Mouse (Mus musculus) small intestine, adult 2 months (tissue): ENCODE data around the gene Trem1.

Experiments used
- CTCF ChIP-seq: fragments of 200-500 bp; IDR thresholded peaks from 2 replicates; pipeline ENCODE4 v1.5.1; 2012; ENCODE audit warnings: low read depth, mild to moderate bottlenecking, control low read depth, inconsistent platforms, low read length, moderate library complexity, mixed read lengths; ENCODE audit not compliant: insufficient replicate concordance, insufficient read length; ENCODE audit errors: extremely low read depth
- POLR2A ChIP-seq: fragments of 200-500 bp; IDR thresholded peaks from 2 replicates; pipeline ENCODE4 v1.6.1; 2012; ENCODE audit warnings: low read depth, mild to moderate bottlenecking, control low read depth, inconsistent platforms, low read length, moderate library complexity

DNA sequence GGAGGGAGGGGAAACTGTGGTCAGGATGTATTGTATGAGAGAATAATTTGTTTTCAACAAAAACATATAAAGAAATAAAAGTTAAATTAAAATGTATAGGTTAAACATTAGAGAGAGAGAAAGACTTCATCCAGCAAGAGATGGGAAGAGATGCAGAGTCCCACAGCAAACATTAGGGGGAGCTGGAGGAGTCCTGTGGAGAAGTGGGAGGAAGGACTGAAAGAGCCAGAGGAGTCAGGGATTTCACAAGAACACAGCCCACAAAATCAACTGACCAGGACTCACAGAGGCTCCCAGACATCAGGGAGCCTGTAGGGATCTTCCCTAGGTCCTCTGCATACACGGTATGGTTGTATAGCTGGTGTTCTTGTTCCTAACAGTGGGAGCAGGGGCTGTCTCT lies 54.2 kb downstream of the Trem1 start:
- TF ChIP-seq CTCF = no peak
- no peak for TF ChIP-seq POLR2A
